Mouse (Mus musculus) hematopoietic multipotent progenitor cell, adult 10-12 weeks (in vitro differentiated cells): ENCODE measurements around the gene Olfr1448. TPM values are rescaled to one million over a fixed set of nuclear protein-coding genes. Genes with fewer than 3 reads are reported as not detected.

Experiments
- polyA plus RNA-seq: library from polyadenylated mRNA; stranded (reverse); fragments of >175 nt; gene quantifications from 2 replicates; pipeline ENCODE4 v1.2.3, GENCODE M21; 2012; ENCODE audit warnings: low replicate concordance

Gene Olfr1448
- polyA plus RNA-seq, result not detected in 2 replicates

DNA sequence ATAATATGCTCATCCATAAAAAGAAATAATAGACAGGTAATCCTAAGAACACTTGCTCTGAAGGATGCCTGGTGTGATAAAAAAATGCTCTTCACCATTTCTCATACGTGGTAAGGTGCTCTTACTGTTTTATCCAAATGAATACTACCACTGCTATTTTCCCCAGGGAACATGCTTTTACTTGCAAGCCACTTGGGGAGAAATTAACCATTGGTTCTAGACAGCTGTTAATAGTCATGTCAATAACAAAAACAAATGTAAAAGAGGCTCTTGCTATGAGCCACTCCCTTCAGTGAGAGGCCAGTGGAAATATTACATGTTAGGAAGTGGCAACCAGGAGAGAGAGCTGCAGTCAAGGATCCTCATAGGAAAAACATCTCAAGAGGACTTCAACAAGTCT lies at the start of gene Olfr1448:
TSS of gene Olfr1448 (minus strand) at position 101 of the 400 bp plus-strand sequence.

DNA sequence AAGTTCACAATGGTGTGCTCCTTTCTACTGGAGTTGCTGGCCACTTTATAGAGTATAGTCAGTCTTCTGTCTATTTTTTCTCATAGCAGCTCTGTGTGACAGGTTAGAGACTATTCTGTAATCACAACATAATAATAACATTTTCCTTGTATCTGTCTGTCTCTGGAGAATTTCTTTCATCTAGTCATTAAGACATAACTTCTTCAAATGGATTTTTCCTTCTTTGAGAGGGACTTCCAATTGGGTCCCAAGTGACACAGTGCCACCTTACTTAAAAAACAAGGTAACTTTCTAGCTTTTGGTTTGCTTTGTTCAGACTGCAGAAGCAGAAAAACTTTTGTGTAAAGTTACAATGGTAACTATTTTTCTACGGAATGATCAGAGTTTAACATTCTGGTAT lies 25.7 kb upstream of the Olfr1448 start, which contains the start of gene Olfr1450:
TSS of gene Olfr1450 (plus strand) at position 301 of the 400 bp plus-strand sequence.

DNA sequence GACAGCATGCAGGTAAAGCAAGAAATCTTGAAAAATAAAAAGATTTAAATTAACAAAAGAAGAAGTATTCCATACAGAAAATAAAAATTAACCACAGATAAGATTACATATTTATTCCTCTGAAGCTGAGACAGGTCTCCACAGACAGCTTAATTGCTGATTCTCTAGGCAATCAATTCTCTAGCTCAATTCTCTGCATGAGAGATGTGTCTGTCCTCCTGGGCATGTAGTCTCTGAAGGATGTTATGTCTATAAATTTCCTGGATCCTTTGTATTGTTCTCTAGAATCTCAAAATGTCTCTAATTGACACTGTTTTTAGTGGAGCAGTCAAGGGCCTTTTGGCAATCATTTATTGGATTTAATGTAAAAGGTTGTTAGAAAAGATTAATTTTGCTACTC lies 6.3 kb upstream of the Olfr1448 start, which contains the start of gene Olfr1449:
TSS of gene Olfr1449 (plus strand) at position 301 of the 400 bp plus-strand sequence.

DNA sequence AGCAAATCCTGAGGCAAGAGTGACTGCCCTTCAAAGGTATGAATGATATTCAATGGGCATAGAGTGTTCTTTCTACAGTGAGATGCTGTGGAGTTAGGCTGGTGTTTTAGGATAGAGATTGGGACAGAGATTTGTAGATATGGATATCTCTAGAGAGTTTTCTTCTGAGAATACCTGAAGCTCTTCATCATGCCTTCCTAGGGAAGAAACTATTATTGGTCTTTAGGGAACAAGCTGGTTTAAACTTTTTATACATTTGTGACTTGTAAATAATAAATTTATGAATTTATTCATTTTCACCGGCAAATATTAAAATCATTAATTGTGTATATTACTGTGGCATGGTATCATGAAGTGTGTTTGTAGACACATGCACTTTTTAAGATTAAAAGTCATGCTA lies 20.6 kb downstream of the Olfr1448 start, which contains the start of gene Olfr1447:
TSS of gene Olfr1447 (minus strand) at position 101 of the 400 bp plus-strand sequence.

DNA sequence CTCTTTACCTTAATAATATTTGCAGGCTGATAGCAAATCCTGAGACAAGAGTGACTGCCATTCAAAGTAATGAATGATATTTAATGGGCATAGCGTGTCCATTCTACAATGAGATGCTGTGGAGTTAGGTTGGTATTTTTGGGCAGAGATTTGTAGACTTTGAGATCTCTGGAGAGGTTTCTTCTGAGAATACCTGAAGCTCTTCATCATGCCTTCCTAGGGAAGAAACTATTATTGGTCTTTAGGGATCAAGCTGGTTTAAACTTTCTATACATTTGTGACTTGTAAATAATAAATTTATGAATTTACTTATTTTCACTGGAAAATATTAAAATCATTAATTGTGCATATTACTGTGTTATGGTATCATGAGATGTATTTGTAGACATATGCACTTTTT lies 30.8 kb downstream of the Olfr1448 start, which contains the start of gene Olfr1446:
TSS of gene Olfr1446 (minus strand) at position 101 of the 400 bp plus-strand sequence.

DNA sequence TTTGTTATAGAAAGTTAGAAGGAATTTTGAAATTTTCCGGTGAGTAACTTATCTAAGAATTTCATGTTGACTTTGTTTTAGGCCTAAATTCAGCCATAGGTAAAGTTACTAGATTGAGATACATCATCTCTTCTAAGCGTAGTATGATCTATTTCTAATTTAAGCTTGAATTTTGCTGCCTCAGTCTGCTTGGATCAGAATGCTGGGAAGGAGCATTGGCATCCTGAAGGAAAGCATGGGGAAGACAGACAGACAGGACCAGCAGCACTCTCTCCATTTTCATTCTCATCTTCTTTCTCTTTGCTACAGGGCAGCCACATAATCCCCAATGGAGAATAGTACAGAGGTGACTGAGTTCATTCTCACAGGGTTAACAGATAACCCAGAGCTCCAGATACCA lies 40.7 kb downstream of the Olfr1448 start, which contains the start of gene Olfr1445:
TSS of gene Olfr1445 (plus strand) at position 301 of the 400 bp plus-strand sequence.

Other genes with a start within 250 kb of the Olfr1448 start
- gene Olfr1443, start 246.3 kb downstream of the Olfr1448 start, polyA plus RNA-seq, result not detected in 2 replicates
- not detected in 2 replicates for gene Keg1, start 228.6 kb downstream of the Olfr1448 start, polyA plus RNA-seq
- gene Cntf, start 158.8 kb downstream of the Olfr1448 start, polyA plus RNA-seq, result 0.26 TPM in 1 of 2 replicates, not detected in the other
- 24.5 and 39.3 TPM in 2 replicates for gene Zfp91, start 128.3 kb downstream of the Olfr1448 start, polyA plus RNA-seq
- gene Lpxn, start 128.2 kb downstream of the Olfr1448 start, polyA plus RNA-seq, result 4.5 and 5.1 TPM in 2 replicates
- not detected in 2 replicates for gene Gm5244, start 77.7 kb downstream of the Olfr1448 start, polyA plus RNA-seq
- 0.10 TPM in 1 of 2 replicates, not detected in the other for gene Olfr1444, start 67.1 kb downstream of the Olfr1448 start, polyA plus RNA-seq
- not detected in 2 replicates for gene Olfr1445, start 40.6 kb downstream of the Olfr1448 start, polyA plus RNA-seq
- not detected in 2 replicates for gene Olfr1446, start 30.9 kb downstream of the Olfr1448 start, polyA plus RNA-seq
- gene Olfr1447, start 20.7 kb downstream of the Olfr1448 start, polyA plus RNA-seq, result not detected in 2 replicates
- not detected in 2 replicates for gene Olfr1449, start 6.4 kb upstream of the Olfr1448 start, polyA plus RNA-seq
- gene Olfr1450, start 25.8 kb upstream of the Olfr1448 start, polyA plus RNA-seq, result not detected in 2 replicates
- not detected in 2 replicates for gene Olfr1451, start 70.6 kb upstream of the Olfr1448 start, polyA plus RNA-seq
- gene Olfr1453, start 103.9 kb upstream of the Olfr1448 start, polyA plus RNA-seq, result not detected in 2 replicates
- gene Olfr1454, start 136.2 kb upstream of the Olfr1448 start, polyA plus RNA-seq, result not detected in 2 replicates
- gene Olfr1457, start 173.5 kb upstream of the Olfr1448 start, polyA plus RNA-seq, result not detected in 2 replicates
- not detected in 2 replicates for gene Olfr1458, start 182.4 kb upstream of the Olfr1448 start, polyA plus RNA-seq
- not detected in 2 replicates for gene Olfr1459, start 225.1 kb upstream of the Olfr1448 start, polyA plus RNA-seq
- gene Olfr1461, start 238.6 kb upstream of the Olfr1448 start, polyA plus RNA-seq, result not detected in 2 replicates